Mouse (Mus musculus) lung, embryonic 16.5 days (tissue): ENCODE data around the gene Gm20425. TPM values are rescaled to one million over a fixed set of nuclear protein-coding genes. Genes with fewer than 3 reads are reported as not detected.
"Not testable (repeated sequence)": the region's sequence is repeated elsewhere in the genome, so short reads cannot be mapped to it uniquely, and the experiment has no call there.

Experiments used
- ATAC-seq: fragments of 200-750 bp; cut with Nextera tagmentation; 2 replicates; pipeline ENCODE4 v1.8.0; 2017; ENCODE audit warnings: low read depth, mild to moderate bottlenecking, moderate library complexity
- H3K27ac ChIP-seq: fragments of 300-500 bp; sonication (generic); 2 replicates; pipeline ENCODE4 v1.5.1; 2014; ENCODE audit warnings: mild to moderate bottlenecking, control low read depth, low read length
- H3K27me3 ChIP-seq: fragments of 300-500 bp; sonication (generic); 2 replicates; pipeline ENCODE4 v1.6.1; 2014; ENCODE audit warnings: low read depth, low read length, mixed read lengths; ENCODE audit not compliant: control insufficient read depth, insufficient read depth
- H3K36me3 ChIP-seq: fragments of 300-500 bp; sonication (generic); 2 replicates; pipeline ENCODE4 v1.6.1; 2014; ENCODE audit warnings: low read length; ENCODE audit not compliant: control insufficient read depth, insufficient read depth
- H3K4me1 ChIP-seq: fragments of 300-500 bp; sonication (generic); replicated peaks from 2 replicates; pipeline ENCODE4 v1.6.1; 2014; ENCODE audit warnings: low read length, mixed read lengths; ENCODE audit not compliant: control insufficient read depth, insufficient read depth
- H3K4me2 ChIP-seq: fragments of 300-500 bp; sonication (generic); 2 replicates; pipeline ENCODE4 v1.6.1; 2014; ENCODE audit warnings: low read depth, low read length, control low read depth
- H3K4me3 ChIP-seq: fragments of 300-500 bp; sonication (generic); 2 replicates; pipeline ENCODE4 v1.5.1; 2014; ENCODE audit warnings: mild to moderate bottlenecking, low read length, control low read depth
- H3K9ac ChIP-seq: fragments of 300-500 bp; sonication (generic); 2 replicates; pipeline ENCODE4 v1.6.1; 2014; ENCODE audit warnings: low read length, control low read depth
- H3K9me3 ChIP-seq: fragments of 300-500 bp; sonication (generic); 2 replicates; pipeline ENCODE4 v1.6.1; 2016; ENCODE audit warnings: low read length; ENCODE audit not compliant: control insufficient read depth
- WGBS: fragments of 180-500 bp; shearing (Covaris S2); extraction: QIAGEN DNeasy Blood & Tissue Kit; methylation state at CpG from one replicate; pipeline ENCODE4 v1.1.7; 2014; 5-methylcytosine and 5-hydroxymethylcytosine counted together
- polyA plus RNA-seq: library from polyadenylated mRNA; unstranded; fragments of >200 nt; fragmentation: Nextera tagmentation; extraction: Ambion mirVana; gene quantifications from 2 replicates; pipeline ENCODE4 v1.2.1, GENCODE M21; 2015

Gene Gm20425
- polyA plus RNA-seq, 1 experiment from 2014 or later: 0.50 TPM

DNA sequence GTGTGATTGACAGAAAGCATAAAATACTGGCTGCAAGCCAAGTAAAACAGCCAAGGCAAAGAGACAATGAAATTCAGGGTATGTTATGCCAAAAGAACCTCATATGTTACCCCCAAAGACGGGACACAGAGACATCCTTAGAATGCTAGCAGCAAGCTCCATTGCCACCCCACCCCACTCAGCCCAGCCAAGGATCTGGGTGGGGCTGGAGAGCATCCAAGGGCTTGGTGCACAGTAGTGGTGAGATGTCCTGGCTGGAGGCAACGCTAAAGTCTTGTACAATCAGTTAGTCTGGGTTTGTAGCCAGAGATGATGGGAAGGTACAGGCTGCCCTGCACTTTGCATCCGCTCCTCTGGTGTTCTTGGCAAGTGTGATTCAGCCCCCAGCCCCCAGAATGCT is 49.8 kb downstream of the Gm20425 start:
- Histone ChIP-seq H3K27ac (peak overlapping the region; percentile 56), H3K4me1 (peaks cover 9% of the 10 kb centered on the region)
- WGBS: 33% methylated on average over 3 of the region's 3 CpGs

GRCm38 (mm10) chr9:103175692-103176091 is 54.4 kb downstream of the Gm20425 start:
- peaks cover 8% of the 10 kb centered on the region for H3K4me1 ChIP-seq
- H3K9ac ChIP-seq: no peak overlapping the region
- 91% methylated on average over 7 of the region's 7 CpGs for WGBS
- no peaks in the 10 kb centered on the region for H3K9me3 ChIP-seq
- H3K27ac ChIP-seq: no peak overlapping the region
- no peak for ATAC-seq
- no peaks in the 10 kb centered on the region for H3K27me3 ChIP-seq
- H3K4me2 ChIP-seq: no peak overlapping the region
- no peaks in the 10 kb centered on the region for H3K36me3 ChIP-seq
- H3K4me3 ChIP-seq: no peak overlapping the region

More for the DNA sequence above, 49.8 kb downstream of the Gm20425 start:
- Histone ChIP-seq H3K36me3 (no peaks in the 10 kb centered on the region), H3K9ac (peak overlapping the region; percentile 67), H3K4me3 (peak overlapping the region; percentile 53), H3K4me2 (peak overlapping the region; percentile 68), H3K27me3 (no peaks in the 10 kb centered on the region), H3K9me3 (no peaks in the 10 kb centered on the region)
- ATAC-seq: peak; percentile 64

GRCm38 (mm10) chr9:103174771-103175519 is 55.2 kb downstream of the Gm20425 start:
- WGBS: 60% methylated on average over 6 of the region's 6 CpGs
- 0 out of 2 replicates have a peak, but pooled peaks have one; percentile 44 for ATAC-seq
- no peak overlapping the region for H3K27ac ChIP-seq

GRCm38 (mm10) chr9:103168771-103169170 is 61.3 kb downstream of the Gm20425 start:
- H3K4me3 ChIP-seq: no peak overlapping the region
- WGBS: 43% methylated on average over 7 of the region's 7 CpGs
- no peak overlapping the region for H3K4me2 ChIP-seq
- H3K27me3 ChIP-seq: no peaks in the 10 kb centered on the region
- H3K4me1 ChIP-seq: 0 out of 2 replicates have a peak, but pooled peaks cover 3% of the 10 kb centered on the region
- H3K36me3 ChIP-seq: no peaks in the 10 kb centered on the region
- H3K9ac ChIP-seq: no peak overlapping the region
- H3K9me3 ChIP-seq: no peaks in the 10 kb centered on the region
- H3K27ac ChIP-seq: no peak overlapping the region
- ATAC-seq: no peak

More at GRCm38 (mm10) chr9:103174771-103175519, 55.2 kb downstream of the Gm20425 start:
- no peak overlapping the region for H3K4me2 ChIP-seq
- no peak overlapping the region for H3K9ac ChIP-seq
- no peak overlapping the region for H3K4me3 ChIP-seq
- H3K4me1 ChIP-seq: peaks cover under 1% of the 10 kb centered on the region
- H3K27me3 ChIP-seq: no peaks in the 10 kb centered on the region
- no peaks in the 10 kb centered on the region for H3K36me3 ChIP-seq
- H3K9me3 ChIP-seq: no peaks in the 10 kb centered on the region

GRCm38 (mm10) chr9:103168046-103168445 is 62.1 kb downstream of the Gm20425 start:
- Histone ChIP-seq H3K27me3 (no peaks in the 10 kb centered on the region), H3K27ac (no peak overlapping the region), H3K4me2 (no peak overlapping the region), H3K36me3 (no peaks in the 10 kb centered on the region), H3K9ac (no peak overlapping the region), H3K4me3 (no peak overlapping the region), H3K9me3 (no peaks in the 10 kb centered on the region), H3K4me1 (0 out of 2 replicates have a peak, but pooled peaks cover 3% of the 10 kb centered on the region)
- ATAC-seq: no peak
- 76% methylated on average over 6 of the region's 6 CpGs for WGBS

DNA sequence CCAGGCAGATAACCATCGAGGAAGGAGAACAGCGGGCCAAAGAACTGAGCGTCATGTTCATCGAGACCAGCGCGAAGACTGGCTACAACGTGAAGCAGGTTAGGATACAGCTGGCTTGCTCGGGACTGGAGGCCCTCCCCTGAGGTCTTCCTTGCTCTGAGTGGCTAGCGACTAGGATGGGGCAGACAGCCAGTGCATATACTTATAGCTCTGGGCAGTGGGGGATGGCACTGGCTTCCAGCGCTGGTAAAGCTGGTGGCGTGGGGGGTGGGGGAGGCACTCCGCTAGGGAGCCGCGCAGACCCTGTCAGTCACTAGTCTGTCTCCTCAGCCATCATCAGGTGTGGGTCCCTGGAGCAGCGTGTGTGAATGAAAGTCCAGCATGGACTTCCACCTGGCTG is 66.3 kb downstream of the Gm20425 start:
- H3K27me3 ChIP-seq: no peaks in the 10 kb centered on the region
- 0 out of 2 replicates have a peak, but pooled peaks cover 3% of the 10 kb centered on the region for H3K4me1 ChIP-seq
- WGBS: 73% methylated on average over 15 of the region's 15 CpGs
- H3K27ac ChIP-seq: no peak overlapping the region
- H3K9me3 ChIP-seq: no peaks in the 10 kb centered on the region
- ATAC-seq: no peak
- no peak overlapping the region for H3K4me3 ChIP-seq
- no peaks in the 10 kb centered on the region for H3K36me3 ChIP-seq
- H3K9ac ChIP-seq: no peak overlapping the region
- no peak overlapping the region for H3K4me2 ChIP-seq

DNA sequence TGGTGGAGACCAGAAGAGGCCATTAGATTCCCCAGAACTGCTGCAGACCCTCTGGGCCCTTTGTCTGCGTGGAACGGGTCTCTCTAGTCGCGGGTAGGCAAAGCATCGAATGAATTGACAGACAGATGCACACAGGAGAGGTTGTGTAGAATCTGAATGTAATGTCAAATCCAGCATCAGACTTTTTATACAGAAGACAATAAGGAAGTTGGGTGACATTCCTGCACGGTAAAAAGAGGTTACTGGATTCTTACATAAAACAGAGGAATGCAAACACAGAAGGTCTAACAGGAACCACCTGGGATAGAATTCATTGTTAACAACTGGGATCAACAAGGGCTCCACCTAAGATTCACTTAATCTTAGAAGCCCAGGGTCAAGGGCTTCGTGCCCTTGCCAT is 74.9 kb downstream of the Gm20425 start:
- H3K4me3 ChIP-seq, H3K9me3 ChIP-seq, H3K27ac ChIP-seq, H3K4me2 ChIP-seq, H3K4me1 ChIP-seq, ATAC-seq, H3K9ac ChIP-seq, H3K27me3 ChIP-seq, H3K36me3 ChIP-seq: not testable (repeated sequence)
- WGBS: 78% methylated on average over 7 of the region's 7 CpGs

- WGBS: 75% methylated on average over 2 of the region's 2 CpGs
- ATAC-seq: no peak
These were observed 75.5 kb downstream of the Gm20425 start for GRCm38 (mm10) chr9:103154568-103154967.

DNA sequence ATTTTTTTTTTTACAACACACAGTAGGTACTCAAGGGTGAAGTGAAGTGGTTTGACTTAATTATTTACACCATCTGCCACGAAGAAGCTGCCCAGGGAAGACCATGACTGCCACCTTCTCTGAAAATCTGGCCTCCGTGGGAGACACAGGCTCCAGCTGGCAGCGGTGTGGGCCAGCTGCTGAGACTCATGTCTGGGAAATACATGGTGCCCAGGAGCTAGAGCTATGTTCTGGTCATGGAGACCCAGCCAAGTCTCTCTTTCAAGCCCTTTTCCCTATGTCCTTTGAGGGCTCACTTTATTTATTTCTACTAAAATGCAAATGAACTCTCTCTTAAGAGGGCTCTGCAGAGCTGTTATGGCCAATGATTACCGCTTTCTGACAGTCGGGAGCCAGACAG is 76.8 kb downstream of the Gm20425 start:
- no peak overlapping the region for H3K9ac ChIP-seq
- 68% methylated on average over 5 of the region's 5 CpGs for WGBS
- no peaks in the 10 kb centered on the region for H3K4me1 ChIP-seq
- H3K27ac ChIP-seq: no peak overlapping the region
- H3K9me3 ChIP-seq: no peaks in the 10 kb centered on the region
- H3K27me3 ChIP-seq: no peaks in the 10 kb centered on the region
- ATAC-seq: no peak
- no peak overlapping the region for H3K4me3 ChIP-seq
- no peaks in the 10 kb centered on the region for H3K36me3 ChIP-seq
- H3K4me2 ChIP-seq: no peak overlapping the region

More at GRCm38 (mm10) chr9:103154568-103154967, 75.5 kb downstream of the Gm20425 start:
- Histone ChIP-seq H3K27ac (no peak overlapping the region), H3K4me3 (no peak overlapping the region), H3K4me2 (no peak overlapping the region), H3K36me3 (no peaks in the 10 kb centered on the region), H3K4me1 (no peaks in the 10 kb centered on the region), H3K27me3 (no peaks in the 10 kb centered on the region), H3K9ac (no peak overlapping the region), H3K9me3 (no peaks in the 10 kb centered on the region)
